Mouse (Mus musculus): ENCODE measurements around the gene Eps8. TPM values are rescaled to one million over a fixed set of nuclear protein-coding genes. Genes with fewer than 3 reads are reported as not detected.

The Eps8 gene
- total and polyA plus RNA-seq, 3 experiments, result 0.08 to 0.15 TPM; not detected in 1

- TF ChIP-seq TAL1 (IDR thresholded peaks at IDR 0.05; ENCODE audit: low read length) (no peak), ZMIZ1 (IDR thresholded peaks at IDR 0.05; ENCODE audit: low read depth, low read length) (no peak), USF2 (IDR thresholded peaks at IDR 0.05; ENCODE audit: borderline replicate concordance in 1 of 2, insufficient read depth in 1 of 2, low read depth in 1 of 2, low read length in 2 of 2) (no peak), MXI1 (IDR thresholded peaks at IDR 0.05; ENCODE audit: low read depth, low read length) (no peak)
- no peak overlapping the region for H3K9ac ChIP-seq (ENCODE audit: control insufficient read depth, low read depth, low read length, poor library complexity, severe bottlenecking)
- no peaks in the 10 kb centered on the region for H3K27me3 ChIP-seq (ENCODE audit: control insufficient read depth in 1 of 2, insufficient read depth in 2 of 2, low read length in 2 of 2)
- H3K36me3 ChIP-seq (ENCODE audit: control insufficient read depth in 1 of 2, insufficient read depth in 2 of 2, low read length in 2 of 2), result no peaks in the 10 kb centered on the region
- no peak for DNase-seq (ENCODE audit: low read depth, low spot score)
- no peak overlapping the region for H3K27ac ChIP-seq (ENCODE audit: control insufficient read depth, low read depth, low read length)
- no peak overlapping the region for H3K4me3 ChIP-seq (ENCODE audit: control insufficient read depth in 1 of 2, insufficient read depth in 1 of 2, low read depth in 2 of 2, low read length in 2 of 2)
- H3K79me2 ChIP-seq (ENCODE audit: control insufficient read depth, insufficient read depth, low read length, poor library complexity), result no peaks in the 10 kb centered on the region
- no peaks in the 10 kb centered on the region for H3K4me1 ChIP-seq (ENCODE audit: control insufficient read depth in 1 of 2, insufficient read depth in 2 of 2, low read length in 2 of 2)
- H3K9me3 ChIP-seq (replicated peaks; ENCODE audit: insufficient read depth, low read length), result no peaks in the 10 kb centered on the region
These were observed 128.9 kb downstream of the Eps8 start for GRCm38 (mm10) chr6:137525769-137526168.

- no peak overlapping the region for H3K4me3 ChIP-seq (ENCODE audit: control insufficient read depth in 1 of 2, insufficient read depth in 1 of 2, low read depth in 2 of 2, low read length in 2 of 2)
- H3K79me2 ChIP-seq (ENCODE audit: control insufficient read depth, insufficient read depth, low read length, poor library complexity), result no peaks in the 10 kb centered on the region
- no peaks in the 10 kb centered on the region for H3K9me3 ChIP-seq (replicated peaks; ENCODE audit: insufficient read depth, low read length)
- H3K4me1 ChIP-seq (ENCODE audit: control insufficient read depth in 1 of 2, insufficient read depth in 2 of 2, low read length in 2 of 2), result no peaks in the 10 kb centered on the region
- DNase-seq (ENCODE audit: low read depth, low spot score), result no peak
- H3K9ac ChIP-seq (ENCODE audit: control insufficient read depth, low read depth, low read length, poor library complexity, severe bottlenecking), result no peak overlapping the region
- H3K27ac ChIP-seq (ENCODE audit: control insufficient read depth, low read depth, low read length), result no peak overlapping the region
- no peaks in the 10 kb centered on the region for H3K27me3 ChIP-seq (ENCODE audit: control insufficient read depth in 1 of 2, insufficient read depth in 2 of 2, low read length in 2 of 2)
- no peaks in the 10 kb centered on the region for H3K36me3 ChIP-seq (ENCODE audit: control insufficient read depth in 1 of 2, insufficient read depth in 2 of 2, low read length in 2 of 2)
- TF ChIP-seq KAT2A (conservative IDR thresholded peaks at IDR 0.05; ENCODE audit: low read depth, low read length) (no peak), USF1 (IDR thresholded peaks at IDR 0.05; ENCODE audit: low read depth, low read length) (no peak), ZMIZ1 (IDR thresholded peaks at IDR 0.05; ENCODE audit: low read depth, low read length) (no peak), MAFK (IDR thresholded peaks at IDR 0.05; ENCODE audit: borderline replicate concordance, low read depth, low read length) (no peak), UBTF (IDR thresholded peaks at IDR 0.05; ENCODE audit: borderline replicate concordance, insufficient read depth, low read depth, low read length) (no peak), USF2 (IDR thresholded peaks at IDR 0.05; ENCODE audit: borderline replicate concordance in 1 of 2, insufficient read depth in 1 of 2, low read depth in 1 of 2, low read length in 2 of 2) (no peak), MAZ (IDR thresholded peaks at IDR 0.05; ENCODE audit: low read depth, low read length) (no peak), MEF2A (IDR thresholded peaks at IDR 0.05; ENCODE audit: extremely low read depth, insufficient replicate concordance, low read depth, low read length, poor library complexity, severe bottlenecking) (no peak), POLR2AphosphoS5 (IDR thresholded peaks at IDR 0.05; ENCODE audit: borderline replicate concordance, low read depth, low read length) (no peak), RCOR1 (IDR thresholded peaks at IDR 0.05; ENCODE audit: low read depth, low read length) (no peak), CHD1 (IDR thresholded peaks at IDR 0.05; ENCODE audit: low read depth, low read length) (no peak), E2F4 (IDR thresholded peaks at IDR 0.05; ENCODE audit: borderline replicate concordance, low read depth, low read length) (no peak), HCFC1 (IDR thresholded peaks at IDR 0.05; ENCODE audit: low read depth, low read length) (no peak), CTCF (IDR thresholded peaks at IDR 0.05 in 2 of 3, conservative IDR thresholded peaks at IDR 0.05 in 1 of 3; ENCODE audit: control insufficient read depth in 1 of 3, insufficient read depth in 1 of 3, low read depth in 2 of 3, low read length in 3 of 3, poor library complexity in 1 of 3, severe bottlenecking in 1 of 3) (no peak), ZKSCAN1 (IDR thresholded peaks at IDR 0.05; ENCODE audit: low read depth, low read length) (no peak), ELF1 (IDR thresholded peaks at IDR 0.05; ENCODE audit: low read depth, low read length) (no peak), BHLHE40 (IDR thresholded peaks at IDR 0.05; ENCODE audit: borderline replicate concordance, low read depth, low read length) (no peak)
These were observed 134.4 kb downstream of the Eps8 start for GRCm38 (mm10) chr6:137520343-137520704.
